Mouse (Mus musculus) lung, adult 18-20 months (tissue): ENCODE measurements at regions not wholly inside any gene's neighbourhood (a gene's known extent, or its start where the extent isn't known, plus 50 kb on each side); places are given as distances from the start of the nearest gene placed in this dataset.

ENCODE experiments used
- DNase-seq, 2 experiments: peaks; one replicate each; pipeline ENCODE4 v3.0.0; 2022; ENCODE audit warnings: mixed read lengths in 2 of 2

- no peak for DNase-seq
Measured at GRCm38 (mm10) chr8:126739768-126740167, 146.0 kb upstream of the Irf2bp2 start.

- DNase-seq, result no peak
Measured at GRCm38 (mm10) chr8:126737032-126737431, 143.2 kb upstream of the Irf2bp2 start.

GRCm38 (mm10) chr8:126736441-126736962 is 142.7 kb upstream of the Irf2bp2 start:
- DNase-seq, result peak; percentile 93 to 96

DNA sequence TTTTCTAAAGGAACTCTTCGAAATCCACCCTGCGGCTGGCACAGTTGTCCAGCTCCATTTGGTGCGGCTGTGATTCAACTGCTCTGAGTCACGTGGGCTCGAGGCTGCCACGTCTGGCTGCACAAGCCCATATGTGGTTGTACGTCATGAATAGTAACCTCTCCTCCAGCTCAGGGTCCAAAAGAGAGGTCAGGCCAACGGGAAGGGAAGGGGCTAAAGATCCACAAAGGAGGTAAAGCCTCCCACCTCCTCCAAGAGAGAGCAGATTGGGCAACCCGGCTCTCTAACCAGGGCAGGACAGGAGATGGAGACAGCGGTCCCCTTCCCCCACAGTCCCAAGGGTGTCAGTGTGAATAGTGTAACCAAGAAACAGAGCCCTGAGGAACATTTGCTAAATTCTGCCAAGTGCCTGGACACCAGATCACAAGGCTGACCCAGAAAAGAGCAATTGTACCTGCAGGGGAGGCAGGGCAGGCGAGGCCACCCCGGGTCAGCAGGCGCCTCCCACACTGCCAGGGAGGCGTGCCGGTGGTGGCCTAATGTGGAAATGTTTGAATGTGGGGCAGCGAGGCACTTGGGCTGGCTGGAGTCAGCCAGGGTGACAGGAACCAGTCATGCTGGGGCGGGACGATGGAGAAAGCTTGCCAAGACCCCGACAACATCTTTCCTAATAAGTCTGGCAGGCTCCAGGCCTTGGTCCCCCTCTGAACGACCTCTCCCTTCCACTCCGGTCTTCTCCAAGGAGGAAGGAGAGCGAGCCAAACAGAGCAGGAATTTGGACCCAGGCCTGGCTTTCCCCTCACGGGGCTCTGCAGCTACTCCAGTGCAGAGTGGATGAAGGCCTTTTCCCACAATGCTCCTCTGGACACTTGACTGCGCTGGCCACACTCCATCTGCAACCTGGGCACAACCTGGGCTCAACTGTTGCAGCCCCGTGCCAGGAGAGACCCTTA is 142.0 kb upstream of the Irf2bp2 start:
- peak; percentile 96 to 97 for DNase-seq

DNA sequence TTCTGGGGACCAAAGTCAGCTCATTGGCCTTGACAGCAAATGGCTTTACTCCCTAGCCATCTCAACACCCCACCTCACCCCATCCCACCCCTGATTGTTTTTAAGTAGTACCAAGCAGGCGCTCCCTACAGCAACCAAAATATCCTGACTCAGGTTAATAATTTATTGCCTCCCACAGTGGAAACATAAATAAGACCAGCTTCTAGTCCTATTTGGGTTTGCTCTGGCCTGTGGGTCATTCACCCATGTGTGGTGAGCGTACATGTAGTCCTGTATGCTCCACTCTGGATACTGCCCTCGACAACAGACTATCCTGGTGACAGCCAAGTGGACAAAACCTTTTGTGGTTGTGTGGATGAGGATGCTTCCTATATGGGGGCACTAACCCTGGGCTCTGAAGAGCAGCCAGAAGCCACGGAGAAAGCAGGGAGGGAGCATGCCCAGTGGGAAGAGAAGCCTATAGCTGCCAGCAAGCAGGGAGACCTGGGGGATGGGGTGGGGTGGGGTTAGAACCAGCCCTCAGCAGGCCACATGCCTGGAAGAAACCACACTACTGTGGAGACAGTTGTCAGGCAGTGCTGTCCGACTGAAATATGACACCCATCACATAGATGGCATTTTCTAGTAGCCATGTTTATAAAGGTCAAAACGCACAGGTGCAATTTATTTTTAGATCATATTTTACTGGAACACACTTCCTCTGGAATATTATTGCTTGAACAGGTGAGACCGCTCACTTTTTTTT is 141.1 kb upstream of the Irf2bp2 start:
- DNase-seq, result no peak

DNA sequence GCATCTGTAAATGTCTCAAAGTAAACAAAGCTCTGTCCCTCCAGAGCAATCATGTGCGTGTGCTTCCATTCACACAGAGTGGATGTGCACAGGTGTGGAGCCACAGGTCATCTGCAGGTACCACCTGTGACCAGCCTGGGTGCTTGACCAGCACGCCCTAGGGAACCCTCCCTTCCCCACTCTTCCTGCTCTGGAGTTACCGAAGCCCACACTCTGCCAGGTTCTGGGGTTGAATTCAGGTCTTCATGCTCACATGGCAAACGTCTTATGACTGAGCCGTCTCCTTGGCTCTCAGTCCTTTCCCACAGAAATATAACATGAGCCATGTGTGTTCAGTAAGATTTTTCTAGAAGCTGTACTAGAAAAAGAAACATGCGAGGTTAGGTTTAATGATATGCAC is 140.0 kb upstream of the Irf2bp2 start:
- DNase-seq, result no peak

DNA sequence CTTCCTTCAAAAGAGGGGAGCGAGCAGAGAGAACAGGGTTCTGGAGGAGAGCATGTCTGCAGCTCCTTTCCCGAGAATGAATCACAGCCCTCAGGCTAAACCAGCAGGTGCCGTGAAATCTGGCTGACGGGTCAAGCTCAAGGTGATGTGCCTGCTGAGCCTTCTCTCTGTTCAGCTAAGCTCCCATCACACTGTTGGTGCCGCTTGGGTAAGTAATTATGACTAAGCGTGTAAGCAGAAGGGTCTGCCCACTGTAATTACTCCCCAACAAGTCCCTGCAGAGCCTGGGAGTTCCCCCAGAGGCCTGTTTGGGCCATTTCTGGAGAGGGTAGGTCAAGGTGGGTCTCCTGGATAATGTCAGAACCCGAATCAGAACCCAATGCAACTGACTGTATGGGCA is 139.5 kb upstream of the Irf2bp2 start:
- no peak for DNase-seq

DNA sequence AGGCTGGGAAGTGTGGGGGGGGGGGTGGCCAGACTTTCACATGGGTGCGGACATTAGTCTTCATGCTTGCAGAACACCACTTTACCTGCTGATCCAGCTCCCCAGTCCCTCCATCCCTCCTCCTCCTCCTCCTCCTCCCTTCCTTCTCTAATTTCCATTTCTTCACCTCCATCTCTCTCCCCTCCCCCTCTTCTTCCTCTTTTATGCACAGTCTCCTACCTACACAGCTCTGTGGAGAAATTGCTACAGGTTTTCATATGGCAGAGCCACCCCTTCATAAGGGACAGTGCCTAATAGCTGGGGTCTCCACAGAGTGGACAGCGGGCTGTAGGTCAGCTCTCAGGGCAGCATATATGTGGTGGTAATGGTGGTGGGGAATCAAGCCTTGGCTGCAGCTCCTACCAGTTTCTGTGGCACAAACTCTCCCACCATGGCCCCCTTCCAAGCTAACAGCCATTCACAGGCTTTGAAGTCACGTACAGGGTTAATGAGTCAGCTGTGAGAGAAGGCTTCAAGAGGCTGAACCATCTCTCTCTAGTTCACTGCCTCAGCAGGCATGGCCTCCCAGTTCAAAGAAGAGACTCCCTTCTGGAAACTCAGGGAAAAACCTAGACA is 136.3 kb upstream of the Irf2bp2 start:
- DNase-seq, result no peak

GRCm38 (mm10) chr8:126728987-126729632 is 135.3 kb upstream of the Irf2bp2 start:
- no peak for DNase-seq

DNA sequence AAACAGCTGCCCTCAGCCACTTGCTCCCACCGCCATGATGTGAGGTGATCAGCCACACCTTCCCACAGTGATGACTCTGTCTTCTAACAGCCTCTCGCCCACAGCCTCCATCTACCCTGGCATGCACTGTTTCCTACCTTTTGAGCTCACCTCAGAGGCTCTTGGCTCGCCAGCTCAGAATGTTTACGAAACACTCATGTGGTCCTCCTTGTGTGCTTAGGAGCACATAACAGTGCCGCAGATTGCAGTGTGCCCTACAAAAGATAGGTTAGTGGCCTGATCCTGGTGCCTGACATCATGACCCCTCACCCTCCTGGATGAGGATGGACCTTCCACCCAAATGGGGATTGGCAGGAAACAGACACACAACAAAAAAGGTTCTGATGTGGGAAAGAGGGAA is 134.3 kb upstream of the Irf2bp2 start:
- peak; percentile 57 to 75 for DNase-seq

- DNase-seq, result no peak
Measured at GRCm38 (mm10) chr8:126727068-126727467, 133.3 kb upstream of the Irf2bp2 start.

GRCm38 (mm10) chr8:126723259-126724122 is 129.7 kb upstream of the Irf2bp2 start:
- no peak for DNase-seq

DNA sequence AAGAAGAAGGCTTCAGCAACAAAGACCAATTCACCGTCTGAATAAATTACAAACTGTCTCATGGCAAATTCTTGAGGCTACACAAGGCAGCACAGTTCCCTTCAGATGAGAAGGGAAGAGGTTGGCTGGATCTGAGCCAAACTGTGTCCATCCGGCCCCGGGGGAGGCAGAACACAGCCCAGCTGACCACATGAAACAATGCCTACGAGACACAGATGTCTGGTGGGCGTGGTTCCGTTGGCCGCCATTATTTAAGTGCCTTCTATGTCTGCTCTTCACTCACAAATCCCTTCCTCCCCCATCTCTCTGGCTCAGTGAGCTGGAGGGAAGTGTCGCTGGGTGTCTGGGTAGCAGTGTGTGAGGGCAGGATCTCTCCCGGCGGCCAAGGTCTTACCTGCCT is 127.8 kb upstream of the Irf2bp2 start:
- DNase-seq, result peak; percentile 36 to 49

DNA sequence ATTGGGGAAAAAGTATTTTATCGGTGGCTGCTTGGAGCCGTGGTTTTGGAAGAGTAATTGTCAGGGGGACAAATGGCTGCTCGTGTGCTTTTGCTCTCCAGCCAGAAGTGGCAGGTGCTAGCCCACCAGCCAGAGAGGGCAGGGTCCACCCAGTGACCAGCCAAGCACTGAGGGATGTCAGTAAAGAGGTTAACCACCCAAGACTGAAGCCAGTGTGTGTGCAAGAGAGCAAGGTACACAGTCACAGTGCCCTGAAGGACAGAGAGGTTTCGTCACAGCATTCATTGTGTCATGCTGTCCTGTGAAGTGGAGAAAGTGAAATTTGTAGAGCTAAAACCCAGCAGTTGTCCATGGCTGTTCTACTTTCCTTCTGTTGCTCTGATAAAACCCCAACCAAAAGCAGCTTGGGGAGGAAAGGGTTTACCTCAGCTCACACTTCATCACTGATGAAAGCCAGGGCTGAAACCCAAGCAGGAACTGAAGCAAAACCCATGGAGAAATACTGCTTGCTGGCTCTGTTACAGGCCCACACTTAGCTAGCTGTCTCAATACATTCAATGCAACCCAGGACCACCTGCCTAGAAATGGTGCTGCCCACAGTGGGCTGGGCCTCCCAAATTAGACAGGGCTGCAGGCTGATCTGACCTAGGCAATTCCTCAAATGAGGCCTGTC is 126.8 kb upstream of the Irf2bp2 start:
- DNase-seq, result no peak

DNA sequence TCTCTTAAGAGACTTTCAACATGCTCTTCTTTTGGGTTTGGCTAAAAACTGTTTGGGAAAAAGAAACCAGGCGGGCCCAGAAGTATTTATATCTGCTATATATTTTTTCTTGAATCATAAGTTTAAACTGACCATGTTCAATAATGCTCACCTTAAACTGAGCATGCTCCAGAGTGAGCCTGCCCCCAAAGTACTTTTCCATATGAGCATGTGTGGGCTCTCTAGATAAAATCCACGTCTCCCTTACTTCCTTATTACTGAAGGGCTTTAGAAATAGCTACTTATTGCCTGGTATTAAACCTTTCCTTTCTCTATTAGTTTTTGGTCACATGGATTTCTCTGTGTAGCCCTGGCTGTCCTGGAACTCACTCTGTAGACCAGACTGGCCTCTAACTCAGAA is 126.0 kb upstream of the Irf2bp2 start:
- DNase-seq, result no peak

GRCm38 (mm10) chr8:126717652-126718155 is 123.9 kb upstream of the Irf2bp2 start:
- DNase-seq, result no peak

DNA sequence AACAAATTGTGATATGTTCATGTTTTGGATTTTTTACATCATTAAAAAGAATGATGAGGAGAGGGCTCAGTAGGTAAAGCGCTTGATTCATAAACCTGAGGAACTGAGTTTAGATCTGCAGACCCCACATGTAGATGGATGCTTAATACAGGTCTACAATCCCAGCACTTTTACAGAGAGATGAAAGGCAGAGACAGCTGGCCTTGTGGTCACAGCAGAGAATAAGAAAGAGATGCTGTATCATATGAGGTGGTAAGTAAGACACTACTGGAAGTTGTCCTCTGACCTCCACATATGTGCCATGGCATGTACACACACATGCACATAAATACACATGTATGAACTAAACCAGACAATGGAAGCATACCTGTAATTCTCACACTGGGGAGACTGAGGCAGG is 121.9 kb upstream of the Irf2bp2 start:
- no peak for DNase-seq

- DNase-seq, result no peak
Measured at GRCm38 (mm10) chr8:126713602-126714145, 119.9 kb upstream of the Irf2bp2 start.

DNA sequence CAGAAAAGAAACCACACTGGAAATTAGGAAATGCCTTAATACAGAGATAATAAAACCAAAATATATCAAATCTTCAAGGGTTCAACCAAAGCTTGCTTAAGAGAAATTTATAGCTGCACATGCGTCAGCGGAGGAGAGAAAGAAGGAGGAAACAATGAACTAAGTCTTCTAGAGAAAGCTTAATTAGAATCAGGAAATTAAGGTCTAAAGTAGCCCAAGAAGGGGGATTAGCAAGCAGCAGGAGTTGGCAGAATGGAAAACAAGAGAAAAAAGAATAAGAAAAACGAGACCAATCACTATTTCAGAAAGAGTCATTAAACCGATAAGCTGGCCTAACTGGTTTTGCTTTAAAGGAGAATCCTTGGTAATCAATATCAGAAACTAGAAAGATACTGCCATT is 119.4 kb upstream of the Irf2bp2 start:
- DNase-seq, result no peak

GRCm38 (mm10) chr8:126712749-126713148 is 119.0 kb upstream of the Irf2bp2 start:
- DNase-seq, result no peak

- no peak for DNase-seq
Measured at GRCm38 (mm10) chr8:126708956-126709355, 115.2 kb upstream of the Irf2bp2 start.
